ENCODE assay signal across 9 mouse cellular contexts in genomic region chr11:33176525-33177245, GRCm38 (mm10). TPM values are rescaled to one million over a fixed set of nuclear protein-coding genes. Genes with fewer than 3 reads are reported as not detected.
DNase-seq lines count a peak whose midpoint lies in the region; ATAC-seq and TF ChIP-seq lines count a peak whose summit lies in the region.
"Had no signal": no experiment of that assay in that cellular context is flagged by ENCODE, and none has a peak within 500 bp of the region (broad histone marks: within the 10 kb centered on the region; RNA-seq: fewer than 3 reads in every experiment).

No protein-coding gene starts in this region.

- DNase-seq in right cerebral cortex, adult 2 months (ENCODE audit: low spot score in 2 of 2) = peak; percentile 42 to 51
- DNase-seq in right cerebral cortex, postnatal 4 days = no peak
- DNase-seq in adrenal gland, postnatal 25 days = peak; percentile 31
- DNase-seq in embryonic facial prominence, embryonic 10.5 days (ENCODE audit: low spot score) = peak; percentile 66
- peak; percentile 89 for DNase-seq in hindbrain, postnatal 0 days (ENCODE audit: low spot score)
- DNase-seq in lung, postnatal 36 days = peak; percentile 44
- peak; percentile 43 for DNase-seq in stomach, postnatal 0 days (ENCODE audit: low spot score)

- ATAC-seq in hindbrain, postnatal 0 days = peak; percentile 80
- ATAC-seq in stomach, postnatal 0 days (ENCODE audit: low FRiP score, low TSS enrichment) = no peak

- peak; percentile 91 for TF ChIP-seq CTCF in hindbrain, postnatal 0 days (IDR thresholded peaks at IDR 0.05; ENCODE audit: low read depth)
- TF ChIP-seq CTCF in stomach, postnatal 0 days (IDR thresholded peaks at IDR 0.05; ENCODE audit: low read depth) = peak; percentile 91

- no peak overlapping the region for H3K4me3 ChIP-seq in embryonic facial prominence, embryonic 10.5 days
- H3K4me3 ChIP-seq in hindbrain, postnatal 0 days (ENCODE audit: low read length) = no peak overlapping the region
- H3K4me3 ChIP-seq in stomach, postnatal 0 days (ENCODE audit: low read depth, low read length) = no peak overlapping the region
- H3K4me3 ChIP-seq: embryonic facial prominence, embryonic 12.5 days; limb, embryonic 12.5 days had no signal

- H3K4me1 ChIP-seq in embryonic facial prominence, embryonic 10.5 days = peaks cover 12% of the 10 kb centered on the region
- no peaks in the 10 kb centered on the region for H3K4me1 ChIP-seq in hindbrain, postnatal 0 days (ENCODE audit: insufficient read depth, low read length)
- no peaks in the 10 kb centered on the region for H3K4me1 ChIP-seq in stomach, postnatal 0 days (replicated peaks; ENCODE audit: control insufficient read depth, insufficient read depth)

- no peak overlapping the region for H3K27ac ChIP-seq in embryonic facial prominence, embryonic 10.5 days (replicated peaks)
- no peak overlapping the region for H3K27ac ChIP-seq in hindbrain, postnatal 0 days
- no peak overlapping the region for H3K27ac ChIP-seq in stomach, postnatal 0 days (replicated peaks)
- H3K27ac ChIP-seq: embryonic facial prominence, embryonic 12.5 days; limb, embryonic 12.5 days had no signal

- WGBS in embryonic facial prominence, embryonic 10.5 days = 31% methylated on average over 20 of the region's 20 CpGs
- WGBS in hindbrain, postnatal 0 days = 29% methylated on average over 20 of the region's 20 CpGs
- WGBS in stomach, postnatal 0 days = 32% methylated on average over 20 of the region's 20 CpGs

- H3K9me3 ChIP-seq in embryonic facial prominence, embryonic 10.5 days = no peaks in the 10 kb centered on the region
- H3K9me3 ChIP-seq in hindbrain, postnatal 0 days (ENCODE audit: low read length) = no peaks in the 10 kb centered on the region
- H3K9me3 ChIP-seq in stomach, postnatal 0 days (ENCODE audit: control insufficient read depth, low read length) = no peaks in the 10 kb centered on the region
- H3K9me3 ChIP-seq: embryonic facial prominence, embryonic 12.5 days; limb, embryonic 12.5 days had no signal

- peaks cover 68% of the 10 kb centered on the region for H3K27me3 ChIP-seq in embryonic facial prominence, embryonic 10.5 days (replicated peaks; ENCODE audit: low read depth, poor library complexity, severe bottlenecking)
- H3K27me3 ChIP-seq in hindbrain, postnatal 0 days (ENCODE audit: insufficient read depth, low read length) = no peaks in the 10 kb centered on the region
- peaks cover 2% of the 10 kb centered on the region; the same call in 1 of the 2 replicates for H3K27me3 ChIP-seq in stomach, postnatal 0 days (ENCODE audit: control insufficient read depth, insufficient read depth, low read length)

- no peak overlapping the region for H3K9ac ChIP-seq in hindbrain, postnatal 0 days (replicated peaks; ENCODE audit: low read length)
- no peak overlapping the region for H3K9ac ChIP-seq in stomach, postnatal 0 days (ENCODE audit: low read length)
- H3K9ac ChIP-seq: embryonic facial prominence, embryonic 12.5 days; limb, embryonic 12.5 days had no signal

- no peak overlapping the region for H3K4me2 ChIP-seq in hindbrain, postnatal 0 days (ENCODE audit: low read depth, low read length)
- H3K4me2 ChIP-seq in stomach, postnatal 0 days (replicated peaks; ENCODE audit: low read depth) = no peak overlapping the region
- H3K4me2 ChIP-seq: embryonic facial prominence, embryonic 12.5 days; limb, embryonic 12.5 days had no signal

- TF ChIP-seq EP300 in stomach, postnatal 0 days (optimal IDR thresholded peaks at IDR 0.05) = no peak

- no peaks in the 10 kb centered on the region for H3K36me3 ChIP-seq in embryonic facial prominence, embryonic 10.5 days (replicated peaks)
- no peaks in the 10 kb centered on the region for H3K36me3 ChIP-seq in hindbrain, postnatal 0 days (ENCODE audit: insufficient read depth, low read length)
- H3K36me3 ChIP-seq in stomach, postnatal 0 days (ENCODE audit: control insufficient read depth, insufficient read depth, low read length) = no peaks in the 10 kb centered on the region
- H3K36me3 ChIP-seq: embryonic facial prominence, embryonic 12.5 days; limb, embryonic 12.5 days had no signal

RNA-seq across cellular contexts. Expression of gene Npm1, which starts 13.7 kb away (rescaled TPM):
- 285 and 327 TPM in 2 replicates for total RNA-seq in adrenal gland, postnatal 25 days (2021)
- polyA plus RNA-seq in embryonic facial prominence, embryonic 10.5 days (2016; fragmentation: Nextera tagmentation; extraction: Ambion mirVana) = 1,564 and 1,604 TPM in 2 replicates
- 143 and 182 TPM in 2 replicates for total RNA-seq in hindbrain, postnatal 0 days (2014; rRNA removed)
- 395 and 396 TPM in 2 replicates for polyA plus RNA-seq in hindbrain, postnatal 0 days (2015; fragmentation: Nextera tagmentation; extraction: Ambion mirVana)
- 343 and 356 TPM in 2 replicates for polyA plus RNA-seq in stomach, postnatal 0 days (2015; fragmentation: Nextera tagmentation; extraction: Ambion mirVana)

RNA-seq across cellular contexts. Expression of gene Tlx3, which starts 26.7 kb away (rescaled TPM):
- total RNA-seq in adrenal gland, postnatal 25 days (2021) = 0.27 TPM in 1 of 2 replicates, not detected in the other
- 5.0 TPM in 2 replicates for polyA plus RNA-seq in embryonic facial prominence, embryonic 10.5 days (2016; fragmentation: Nextera tagmentation; extraction: Ambion mirVana)
- total RNA-seq in hindbrain, postnatal 0 days (2014; rRNA removed) = 39.4 and 39.6 TPM in 2 replicates
- polyA plus RNA-seq in hindbrain, postnatal 0 days (2015; fragmentation: Nextera tagmentation; extraction: Ambion mirVana) = 11.3 and 14.5 TPM in 2 replicates
- polyA plus RNA-seq in stomach, postnatal 0 days (2015; fragmentation: Nextera tagmentation; extraction: Ambion mirVana) = not detected in 2 replicates

RNA-seq across cellular contexts. Expression of gene Fgf18, which starts 29.5 kb away (rescaled TPM):
- total RNA-seq in adrenal gland, postnatal 25 days (2021) = 0.79 and 1.6 TPM in 2 replicates
- polyA plus RNA-seq in embryonic facial prominence, embryonic 10.5 days (2016; fragmentation: Nextera tagmentation; extraction: Ambion mirVana) = 2.8 and 3.4 TPM in 2 replicates
- 6.3 and 10.1 TPM in 2 replicates for total RNA-seq in hindbrain, postnatal 0 days (2014; rRNA removed)
- polyA plus RNA-seq in hindbrain, postnatal 0 days (2015; fragmentation: Nextera tagmentation; extraction: Ambion mirVana) = 10.0 and 10.3 TPM in 2 replicates
- 1.4 and 2.3 TPM in 2 replicates for polyA plus RNA-seq in stomach, postnatal 0 days (2015; fragmentation: Nextera tagmentation; extraction: Ambion mirVana)
